Mouse (Mus musculus) natural killer cell, adult 2 months (primary cell): Measurements from ENCODE around the gene Mad2l1bp.

Experiments
- DNase-seq, 2 experiments: peaks; one replicate each; pipeline ENCODE4 v3.0.0; 2022; ENCODE audit warnings: low spot score in 2 of 2

Mad2l1bp gene

DNA sequence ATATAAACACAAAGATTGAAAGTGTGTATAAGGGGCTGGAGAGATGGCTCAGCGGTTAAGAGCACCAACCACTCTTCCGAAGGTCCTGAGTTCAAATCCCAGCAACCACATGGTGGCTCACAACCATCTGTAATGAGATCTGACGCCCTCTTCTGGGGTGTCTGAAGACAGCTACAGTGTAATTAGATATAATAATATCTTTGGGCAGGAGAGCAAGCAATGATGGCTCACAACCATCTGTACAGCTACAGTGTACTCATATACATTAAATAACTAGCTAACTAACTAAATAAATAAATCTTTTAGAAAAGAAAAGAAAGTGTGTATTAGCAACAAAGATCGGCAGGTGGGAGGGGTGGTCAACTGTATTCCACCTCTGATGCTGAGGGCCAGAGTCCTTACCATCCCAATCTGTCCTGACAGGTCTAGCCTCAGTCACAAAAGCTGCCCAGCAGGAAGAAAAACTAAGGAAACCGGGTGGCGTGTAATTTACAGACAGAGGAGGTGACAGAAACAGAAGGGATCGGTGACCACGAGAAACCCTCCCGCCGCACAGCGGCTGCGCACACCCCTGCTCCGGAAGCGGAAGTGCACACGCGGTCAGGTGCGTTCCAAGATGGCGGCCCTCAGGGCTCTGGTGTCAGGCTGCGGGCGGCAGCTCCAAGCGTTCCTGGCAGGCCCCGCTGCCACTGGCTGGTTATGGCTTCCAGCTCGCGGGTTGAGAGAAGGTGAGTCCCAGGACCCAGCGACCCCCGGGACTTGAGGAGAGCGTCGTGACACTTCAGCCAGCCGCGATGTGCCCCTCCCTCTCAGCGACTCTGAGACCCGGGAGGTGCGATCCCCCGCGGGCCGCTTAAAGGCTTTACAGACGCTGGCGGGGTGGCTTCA lies 42.7 kb downstream of the Mad2l1bp start, which contains the start of gene Mrps18a:
Mrps18a (plus strand) TSS at position 585 of the 888 bp plus-strand sequence.
- DNase-seq: peak; percentile 73 to 82

DNA sequence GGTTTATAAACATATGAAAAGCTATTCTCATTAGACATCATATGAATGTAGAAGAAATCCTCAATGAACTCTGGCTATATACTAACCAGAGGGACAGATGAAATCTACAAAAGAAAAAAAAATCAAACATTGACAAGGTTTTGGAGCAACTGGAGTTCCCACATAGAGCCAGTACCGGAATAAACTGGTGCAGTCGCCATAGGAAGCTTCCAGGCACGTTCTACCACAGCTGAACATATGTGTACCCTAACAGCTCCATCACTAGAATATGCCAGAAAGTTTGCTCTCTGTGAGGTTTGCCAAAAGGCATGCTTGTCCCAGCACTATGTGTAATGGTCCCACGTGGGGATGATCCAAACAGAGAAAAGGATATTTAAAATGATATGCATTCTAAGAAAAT lies 45.1 kb downstream of the Mad2l1bp start:
- DNase-seq: no peak

DNA sequence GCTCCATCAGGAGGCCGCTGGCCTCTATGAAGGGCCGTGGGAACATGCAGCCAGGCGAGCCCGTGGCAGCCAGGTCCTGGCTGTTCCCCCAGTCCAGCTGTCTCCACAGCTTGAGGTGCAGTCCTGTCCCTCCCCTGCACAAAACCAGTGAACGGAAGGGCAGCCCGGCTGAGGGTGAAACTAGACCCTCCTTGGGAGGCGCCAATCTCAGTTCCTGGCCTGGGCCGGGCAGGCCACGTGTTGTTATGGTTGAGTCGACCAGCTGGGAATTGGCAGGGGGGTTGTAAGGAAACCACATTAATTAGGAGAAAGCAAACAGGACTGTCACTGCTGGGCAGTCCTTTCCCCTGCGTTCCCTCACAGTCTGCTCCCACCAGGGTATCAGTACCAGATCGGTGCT lies 48.9 kb downstream of the Mad2l1bp start:
- DNase-seq: no peak

- no peak for DNase-seq
These were observed 50.7 kb downstream of the Mad2l1bp start for GRCm38 (mm10) chr17:46102608-46103159.

DNA sequence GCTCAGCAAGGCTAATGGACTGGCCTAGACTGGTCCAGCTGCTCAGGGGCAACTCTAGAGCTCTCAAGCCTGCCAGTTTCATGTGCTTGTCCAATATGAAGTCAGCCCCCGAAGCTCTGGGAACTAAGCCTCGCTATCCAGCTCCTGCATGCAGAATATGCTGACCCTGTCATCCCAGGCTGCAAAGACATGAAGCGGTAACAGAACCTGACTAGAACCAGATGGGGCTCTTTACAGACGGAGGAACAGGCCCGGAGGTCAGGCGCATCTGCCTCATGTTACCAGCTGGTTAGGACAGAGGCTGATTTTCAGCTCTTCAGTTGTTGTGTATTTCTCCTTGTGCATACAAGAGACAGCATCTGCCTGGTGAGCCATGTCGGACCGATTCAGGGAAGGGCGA lies 51.4 kb downstream of the Mad2l1bp start:
- no peak for DNase-seq

GRCm38 (mm10) chr17:46098525-46098924 lies 54.8 kb downstream of the Mad2l1bp start:
- DNase-seq: no peak
